Mouse (Mus musculus) liver, embryonic 15.5 days (tissue): Measurements from ENCODE around the gene Lcn4. TPM values are rescaled to one million over a fixed set of nuclear protein-coding genes. Genes with fewer than 3 reads are reported as not detected.
"Not testable (repeated sequence)": the region's sequence is repeated elsewhere in the genome, so short reads cannot be mapped to it uniquely, and the experiment has no call there.

Experiments
- ATAC-seq: fragments of 200-750 bp; cut with Nextera tagmentation; 2 replicates; pipeline ENCODE4 v1.8.0; 2017; ENCODE audit warnings: moderate number of reproducible peaks, mild to moderate bottlenecking, moderate library complexity; ENCODE audit not compliant: insufficient read depth
- H3K27ac ChIP-seq: fragments of 300-500 bp; sonication (generic); replicated peaks from 2 replicates; pipeline ENCODE4 v1.5.1; 2015; ENCODE audit warnings: mild to moderate bottlenecking, inconsistent platforms
- H3K27me3 ChIP-seq: fragments of 300-500 bp; sonication (generic); 2 replicates; pipeline ENCODE4 v1.6.1; 2015; ENCODE audit warnings: mild to moderate bottlenecking, inconsistent platforms
- H3K36me3 ChIP-seq: fragments of 300-500 bp; sonication (generic); replicated peaks from 2 replicates; pipeline ENCODE4 v1.6.1; 2015; ENCODE audit warnings: moderate library complexity, mild to moderate bottlenecking, inconsistent platforms
- H3K4me1 ChIP-seq: fragments of 300-500 bp; sonication (generic); replicated peaks from 2 replicates; pipeline ENCODE4 v1.6.1; 2015; ENCODE audit warnings: inconsistent platforms
- H3K4me2 ChIP-seq: fragments of 300-500 bp; sonication (generic); 2 replicates; pipeline ENCODE4 v1.6.1; 2015; ENCODE audit warnings: moderate library complexity, mild to moderate bottlenecking, inconsistent platforms
- H3K4me3 ChIP-seq: fragments of 300-500 bp; sonication (generic); replicated peaks from 2 replicates; pipeline ENCODE4 v1.5.1; 2015; ENCODE audit warnings: mild to moderate bottlenecking, inconsistent platforms
- H3K9ac ChIP-seq: fragments of 300-500 bp; sonication (generic); 2 replicates; pipeline ENCODE4 v1.6.1; 2015; ENCODE audit warnings: moderate library complexity, mild to moderate bottlenecking, inconsistent platforms
- H3K9me3 ChIP-seq: fragments of 300-500 bp; sonication (generic); replicated peaks from 2 replicates; pipeline ENCODE4 v1.6.1; 2016; ENCODE audit warnings: inconsistent platforms
- WGBS: fragments of 180-500 bp; shearing (Covaris S2); methylation state at CpG from one replicate; pipeline ENCODE4 v1.1.7; 2015; ENCODE audit warnings: mixed read lengths; ENCODE audit not compliant: insufficient replicate concordance; 5-methylcytosine and 5-hydroxymethylcytosine counted together
- polyA plus RNA-seq: library from polyadenylated mRNA; unstranded; fragments of >200 nt; fragmentation: Nextera tagmentation; extraction: Ambion mirVana; gene quantifications from 2 replicates; pipeline ENCODE4 v1.2.1, GENCODE M21; 2015

The Lcn4 gene
- not detected in 2 replicates for polyA plus RNA-seq

DNA sequence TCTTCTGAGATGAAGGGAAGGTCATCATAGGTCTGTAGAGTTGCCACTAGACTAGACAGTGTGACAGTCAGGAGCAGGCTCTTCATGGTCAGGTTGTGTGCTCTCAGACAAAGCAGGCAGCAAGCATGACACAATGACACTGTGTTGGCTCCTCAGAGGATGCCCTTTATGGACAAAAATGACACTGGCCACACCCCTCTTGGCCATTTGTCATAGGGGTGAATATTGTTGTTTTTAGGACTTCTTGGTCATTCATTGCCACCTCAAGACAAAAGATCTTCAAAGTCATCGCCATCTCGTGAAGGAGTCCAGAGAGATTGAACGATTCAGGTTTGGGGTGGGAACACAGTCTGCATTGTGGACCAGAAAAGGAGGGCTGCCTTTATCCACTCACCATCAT, at the start of gene Lcn4:
TSS of gene Lcn4 (minus strand) at position 101 of the 400 bp plus-strand sequence.
- H3K9ac ChIP-seq, result no peak within 1 kb of the TSS
- no peak within 1 kb of the TSS for H3K4me3 ChIP-seq
- H3K4me2 ChIP-seq, result no peak within 1 kb of the TSS
- no peaks in the 10 kb centered on the region for H3K9me3 ChIP-seq
- H3K27me3 ChIP-seq, result no peaks in the 10 kb centered on the region
- no peak for ATAC-seq
- 78% methylated on average over 3 of the region's 3 CpGs for WGBS
- no peak within 1 kb of the TSS for H3K27ac ChIP-seq
- no peaks in the 10 kb centered on the region for H3K36me3 ChIP-seq
- no peaks in the 10 kb centered on the region for H3K4me1 ChIP-seq

GRCm38 (mm10) chr2:26686171-26686675, 15.1 kb upstream of the Lcn4 start:
- Histone ChIP-seq H3K36me3 (no peaks in the 10 kb centered on the region), H3K4me1 (no peaks in the 10 kb centered on the region), H3K9me3 (no peaks in the 10 kb centered on the region), H3K27me3 (no peaks in the 10 kb centered on the region), H3K9ac (no peak overlapping the region), H3K27ac (no peak overlapping the region), H3K4me3 (no peak overlapping the region), H3K4me2 (no peak overlapping the region)
- ATAC-seq, result no peak
- WGBS, result 49% methylated on average over 1 of the region's 1 CpGs

DNA sequence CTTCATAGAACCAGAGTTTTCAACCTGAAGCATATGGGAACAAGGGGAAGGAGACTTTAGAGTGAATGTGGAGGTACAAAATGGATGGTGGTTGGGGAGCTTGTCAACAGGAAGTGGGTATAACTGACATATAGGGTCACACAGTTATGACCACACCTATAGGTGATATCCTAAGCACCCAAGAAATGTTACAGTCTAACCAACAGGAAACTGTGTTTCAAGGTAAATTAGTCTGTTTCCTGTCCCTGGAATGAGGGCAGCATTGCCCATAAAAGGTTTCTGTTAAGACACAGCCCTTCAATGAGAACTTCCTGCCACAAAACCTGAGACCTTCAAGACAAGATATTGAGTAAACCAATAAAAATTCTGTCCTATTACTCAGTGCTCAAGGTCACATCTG, 2.3 kb downstream of the Lcn4 start:
- Histone ChIP-seq H3K4me1 (no peaks in the 10 kb centered on the region), H3K4me2 (no peak overlapping the region), H3K9ac (no peak overlapping the region), H3K9me3 (no peaks in the 10 kb centered on the region), H3K27me3 (no peaks in the 10 kb centered on the region), H3K27ac (no peak overlapping the region), H3K4me3 (no peak overlapping the region), H3K36me3 (no peaks in the 10 kb centered on the region)
- no peak for ATAC-seq

- peaks cover 20% of the 10 kb centered on the region for H3K27me3 ChIP-seq
- H3K4me3 ChIP-seq, H3K27ac ChIP-seq, ATAC-seq, H3K9ac ChIP-seq, H3K4me1 ChIP-seq, H3K4me2 ChIP-seq, H3K36me3 ChIP-seq, H3K9me3 ChIP-seq: not testable (repeated sequence)
- WGBS, result 66% methylated on average over 1 of the region's 1 CpGs
Measured at GRCm38 (mm10) chr2:26663551-26663950, 7.5 kb downstream of the Lcn4 start.

DNA sequence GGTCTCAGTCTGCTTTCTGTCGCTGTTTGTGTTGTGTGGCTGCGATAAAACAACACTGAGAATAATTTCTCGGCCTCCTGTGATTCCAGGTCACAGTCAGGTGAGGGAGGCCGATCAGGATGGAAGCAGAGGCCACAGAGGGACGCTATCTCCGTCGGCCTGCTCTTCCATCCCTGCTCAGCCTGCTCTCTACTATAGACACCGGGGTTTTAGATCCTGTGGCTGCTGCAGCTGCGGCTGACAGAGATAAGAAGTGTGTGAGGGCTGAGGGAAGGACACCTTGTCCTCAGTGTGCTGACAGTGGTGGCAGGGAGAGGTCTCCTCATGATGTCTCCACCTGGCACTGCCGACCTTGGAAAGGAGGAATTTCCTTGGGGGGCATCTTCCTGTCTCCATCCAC, 8.0 kb downstream of the Lcn4 start:
- ATAC-seq, result no peak
- H3K4me2 ChIP-seq, result no peak overlapping the region
- H3K9ac ChIP-seq, result no peak overlapping the region
- H3K27me3 ChIP-seq, result peaks cover 20% of the 10 kb centered on the region
- no peak overlapping the region for H3K4me3 ChIP-seq
- H3K36me3 ChIP-seq, result no peaks in the 10 kb centered on the region
- H3K4me1 ChIP-seq, result no peaks in the 10 kb centered on the region
- H3K27ac ChIP-seq, result no peak overlapping the region
- H3K9me3 ChIP-seq, result no peaks in the 10 kb centered on the region
- WGBS, result 42% methylated on average over 10 of the region's 10 CpGs

- H3K4me2 ChIP-seq, result no peak overlapping the region
- no peak for ATAC-seq
- peaks cover 20% of the 10 kb centered on the region for H3K27me3 ChIP-seq
- WGBS, result 60% methylated on average over 13 of the region's 13 CpGs
- no peaks in the 10 kb centered on the region for H3K9me3 ChIP-seq
- H3K9ac ChIP-seq, result no peak overlapping the region
- no peak overlapping the region for H3K4me3 ChIP-seq
- H3K27ac ChIP-seq, result no peak overlapping the region
- H3K4me1 ChIP-seq, result no peaks in the 10 kb centered on the region
- H3K36me3 ChIP-seq, result no peaks in the 10 kb centered on the region
Measured at GRCm38 (mm10) chr2:26662509-26662882, 8.6 kb downstream of the Lcn4 start.

- Histone ChIP-seq H3K4me3 (no peak overlapping the region), H3K4me1 (no peaks in the 10 kb centered on the region), H3K27ac (no peak overlapping the region), H3K4me2 (peak overlapping the region; percentile 44; the same call in 1 of the 2 replicates), H3K9me3 (no peaks in the 10 kb centered on the region), H3K27me3 (peaks cover 20% of the 10 kb centered on the region), H3K36me3 (no peaks in the 10 kb centered on the region), H3K9ac (no peak overlapping the region)
- ATAC-seq, result no peak
- WGBS, result 37% methylated on average over 29 of the region's 29 CpGs
Measured at GRCm38 (mm10) chr2:26661768-26662508, 9.1 kb downstream of the Lcn4 start.

DNA sequence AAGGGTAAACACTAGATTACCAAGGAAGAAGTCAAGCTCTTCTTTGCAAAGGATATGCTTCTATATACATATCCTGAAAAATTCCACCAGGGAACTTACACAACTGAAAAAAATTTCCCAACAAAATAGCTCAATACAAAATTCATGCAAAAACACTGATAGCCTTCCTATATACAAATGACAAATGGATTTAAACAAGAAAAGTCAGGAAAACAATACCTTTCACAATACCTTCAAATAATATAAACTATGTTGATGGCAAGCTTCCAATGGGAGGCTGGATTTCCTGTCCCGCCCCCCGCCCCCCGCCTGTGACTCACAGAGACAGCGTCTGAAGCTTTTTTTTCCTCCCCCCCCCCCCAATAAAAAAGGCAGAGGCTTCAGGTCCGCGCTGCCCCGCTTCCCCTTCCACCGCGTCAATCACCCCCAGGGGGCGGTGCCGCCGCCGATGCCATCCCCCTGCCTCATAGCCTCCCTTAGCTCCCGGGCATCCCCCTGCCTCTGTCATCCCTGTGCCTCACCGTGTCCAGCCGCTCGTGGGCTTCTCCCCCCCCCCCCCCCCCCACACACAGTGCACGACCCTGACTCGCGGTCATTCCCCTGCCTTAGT, 9.8 kb downstream of the Lcn4 start:
- Histone ChIP-seq H3K36me3 (no peaks in the 10 kb centered on the region), H3K4me3 (no peak overlapping the region), H3K4me1 (no peaks in the 10 kb centered on the region), H3K27ac (no peak overlapping the region), H3K9ac (no peak overlapping the region), H3K9me3 (no peaks in the 10 kb centered on the region), H3K27me3 (peaks cover 20% of the 10 kb centered on the region), H3K4me2 (peak overlapping the region; percentile 44; the same call in 1 of the 2 replicates)
- WGBS, result 1% methylated on average over 14 of the region's 20 CpGs
- no peak for ATAC-seq

DNA sequence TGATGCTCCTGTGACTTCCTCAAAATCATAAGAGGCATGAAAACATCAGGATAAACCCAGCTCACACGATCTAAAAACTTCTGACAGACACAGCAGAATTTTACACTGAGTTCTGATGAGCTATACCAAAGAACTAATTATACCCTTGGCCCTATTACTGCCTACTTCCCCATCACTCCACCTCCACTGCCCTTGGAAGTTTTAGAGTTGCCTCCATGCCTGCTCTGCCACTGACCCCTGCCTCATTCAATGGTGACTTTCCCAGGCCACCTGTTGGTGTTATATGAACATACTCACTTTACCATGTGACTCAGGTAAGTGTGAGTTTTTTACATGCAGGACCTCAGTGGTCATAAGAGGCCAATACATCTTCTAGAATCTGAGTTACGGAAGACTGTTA, 13.7 kb downstream of the Lcn4 start:
- no peak overlapping the region for H3K27ac ChIP-seq
- no peaks in the 10 kb centered on the region for H3K9me3 ChIP-seq
- no peak overlapping the region for H3K4me2 ChIP-seq
- H3K9ac ChIP-seq, result no peak overlapping the region
- peaks cover 13% of the 10 kb centered on the region for H3K27me3 ChIP-seq
- no peaks in the 10 kb centered on the region for H3K36me3 ChIP-seq
- WGBS, result 57% methylated on average over 2 of the region's 2 CpGs
- ATAC-seq, result no peak
- no peaks in the 10 kb centered on the region for H3K4me1 ChIP-seq
- H3K4me3 ChIP-seq, result no peak overlapping the region

DNA sequence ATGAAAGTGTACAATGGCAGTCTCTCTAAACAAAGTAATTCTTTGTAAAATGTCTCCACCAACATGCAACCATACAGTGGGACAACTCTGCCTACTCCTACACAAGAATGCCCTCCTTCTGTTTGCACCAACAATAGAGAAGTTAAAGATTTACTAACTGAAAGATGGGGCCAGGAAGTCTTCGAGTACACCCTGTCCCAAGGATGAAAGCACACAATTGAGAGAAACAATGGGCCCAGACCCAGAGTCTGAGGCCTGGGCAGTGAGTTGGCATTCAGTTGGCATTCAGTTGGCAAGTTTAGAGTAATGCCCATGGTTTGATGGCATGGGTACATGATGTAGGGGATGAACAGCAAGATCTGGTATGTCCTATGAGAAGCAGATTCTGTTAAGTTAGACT, 16.4 kb downstream of the Lcn4 start:
- H3K4me2 ChIP-seq, result no peak overlapping the region
- H3K9me3 ChIP-seq, result no peaks in the 10 kb centered on the region
- H3K4me3 ChIP-seq, result no peak overlapping the region
- 13% methylated on average over 1 of the region's 1 CpGs for WGBS
- H3K27me3 ChIP-seq, result no peaks in the 10 kb centered on the region
- no peaks in the 10 kb centered on the region for H3K36me3 ChIP-seq
- H3K9ac ChIP-seq, result no peak overlapping the region
- no peaks in the 10 kb centered on the region for H3K4me1 ChIP-seq
- ATAC-seq, result no peak
- no peak overlapping the region for H3K27ac ChIP-seq

DNA sequence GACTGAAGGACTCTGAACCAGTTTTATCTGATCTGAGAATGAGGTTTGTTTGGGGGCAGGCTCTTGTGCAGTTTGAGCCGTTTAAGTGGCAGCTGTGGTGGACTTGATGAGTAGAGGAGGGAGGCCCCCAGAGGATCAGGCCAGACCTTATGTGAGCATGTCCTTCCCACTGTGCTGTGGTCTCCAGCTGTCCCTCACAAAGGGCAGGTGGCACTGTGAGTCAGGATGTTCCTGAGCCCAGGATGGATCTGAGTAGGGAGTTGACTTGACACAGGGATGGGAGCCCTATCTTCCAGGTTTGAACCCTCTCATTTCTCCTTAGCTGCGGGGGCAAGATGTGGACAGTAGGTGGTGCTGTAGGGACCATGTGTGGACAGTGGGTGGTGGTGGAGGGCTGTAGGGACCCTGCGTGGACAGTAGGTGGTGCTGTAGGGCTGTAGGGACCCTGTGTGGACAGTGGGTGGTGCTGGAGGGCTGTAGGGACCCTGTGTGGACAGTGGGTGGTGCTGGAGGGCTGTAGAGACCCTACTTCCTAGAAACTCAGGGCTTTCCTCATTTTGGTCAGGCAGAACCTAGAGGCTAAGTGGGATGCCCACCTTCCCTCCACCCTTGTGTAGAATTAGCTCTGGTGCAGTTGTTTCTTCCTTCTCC, 24.3 kb downstream of the Lcn4 start:
- ATAC-seq, result peak; percentile 80
- 3% methylated on average over 3 of the region's 3 CpGs for WGBS
- Histone ChIP-seq H3K36me3 (no peaks in the 10 kb centered on the region), H3K27me3 (no peaks in the 10 kb centered on the region), H3K9me3 (no peaks in the 10 kb centered on the region), H3K27ac (no peak overlapping the region), H3K4me1 (0 out of 2 replicates have a peak, but pooled peaks cover 3% of the 10 kb centered on the region), H3K4me3 (no peak overlapping the region), H3K4me2 (no peak overlapping the region), H3K9ac (no peak overlapping the region)
